In the genomic region with DNA sequence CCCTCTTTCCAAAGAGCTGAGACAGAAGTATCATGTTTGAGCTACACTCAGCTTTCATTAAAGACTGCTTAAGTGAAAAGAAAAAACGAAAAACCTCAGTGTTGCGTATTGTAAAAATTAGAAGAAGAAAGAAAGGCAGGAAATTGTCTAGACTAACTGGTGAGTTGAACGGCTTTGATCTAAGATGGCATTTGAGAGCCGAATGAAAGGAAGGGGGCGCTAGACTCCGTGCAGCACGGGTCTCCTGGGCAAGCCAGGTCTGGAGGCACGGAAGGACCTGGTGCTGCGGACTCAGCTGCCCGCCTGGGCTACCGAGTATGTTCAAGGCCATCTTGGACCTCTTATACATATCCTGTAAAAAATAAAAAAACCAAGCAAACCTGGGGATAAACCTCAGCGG, we compare ENCODE assay signal across 9 mouse cellular contexts. TPM values are rescaled to one million over a fixed set of nuclear protein-coding genes. Genes with fewer than 3 reads are reported as not detected.
DNase-seq lines count a peak whose midpoint lies in the region; TF ChIP-seq lines count a peak whose summit lies in the region.
"Had no signal": no experiment of that assay in that cellular context is flagged by ENCODE, and none has a peak within 500 bp of the region (broad histone marks: within the 10 kb centered on the region; RNA-seq: fewer than 3 reads in every experiment).

No protein-coding gene starts in this region.

- H3K36me3 ChIP-seq in ES-Bruce4 (ENCODE audit: control insufficient read depth, insufficient read depth, low read length, poor library complexity, severe bottlenecking), result no peaks in the 10 kb centered on the region
- H3K36me3 ChIP-seq: embryonic facial prominence, embryonic 13.5 days had no signal

- no peaks in the 10 kb centered on the region for H3K9me3 ChIP-seq in ES-Bruce4 (replicated peaks; ENCODE audit: control insufficient read depth, insufficient read depth, low read length, poor library complexity, severe bottlenecking)
- H3K9me3 ChIP-seq: embryonic facial prominence, embryonic 13.5 days had no signal

- peak; percentile 71 for TF ChIP-seq CTCF in ES-Bruce4 (IDR thresholded peaks at IDR 0.05; ENCODE audit: low read depth, low read length)
- peak; percentile 22; the same call in 1 of the 2 replicates for TF ChIP-seq CTCF in embryonic fibroblast, embryonic 13.5 days (IDR thresholded peaks at IDR 0.05; ENCODE audit: borderline replicate concordance, insufficient read depth, low read length)

- intact Hi-C loops in left cerebral cortex, postnatal 4 days (cut with DNase I), result no loop called here

- H3K4me1 ChIP-seq in ES-Bruce4 (ENCODE audit: control insufficient read depth, insufficient read depth, low read length), result no peaks in the 10 kb centered on the region
- no peaks in the 10 kb centered on the region for H3K4me1 ChIP-seq in embryonic fibroblast, embryonic 13.5 days (ENCODE audit: control insufficient read depth, insufficient read depth, low read length)
- H3K4me1 ChIP-seq: embryonic facial prominence, embryonic 13.5 days had no signal

- no peak for TF ChIP-seq EP300 in ES-Bruce4 (IDR thresholded peaks at IDR 0.05; ENCODE audit: insufficient read depth, low read depth, low read length)

- H3K9ac ChIP-seq in ES-Bruce4 (ENCODE audit: low read depth, poor library complexity, severe bottlenecking), result no peak overlapping the region
- H3K9ac ChIP-seq: embryonic facial prominence, embryonic 13.5 days had no signal

- no peak overlapping the region for H3K27ac ChIP-seq in ES-Bruce4 (ENCODE audit: insufficient read depth, low read length)
- H3K27ac ChIP-seq in embryonic fibroblast, embryonic 13.5 days (ENCODE audit: insufficient read depth, low read length), result no peak overlapping the region
- H3K27ac ChIP-seq: embryonic facial prominence, embryonic 13.5 days had no signal

- no peak for TF ChIP-seq POLR2A in ES-Bruce4 (IDR thresholded peaks at IDR 0.05; ENCODE audit: insufficient read depth, low read length)
- no peak for TF ChIP-seq POLR2A in embryonic fibroblast, embryonic 13.5 days (IDR thresholded peaks at IDR 0.05; ENCODE audit: low read depth, low read length)

- no peaks in the 10 kb centered on the region for H3K27me3 ChIP-seq in ES-Bruce4 (ENCODE audit: control insufficient read depth, insufficient read depth, low read length, poor library complexity, severe bottlenecking)
- H3K27me3 ChIP-seq: embryonic facial prominence, embryonic 13.5 days had no signal

- peak; percentile 12 for DNase-seq in embryo, embryonic 11 days
- DNase-seq in embryo, embryonic 9.5 days (ENCODE audit: extremely low spot score), result no peak
- peak; percentile 7 for DNase-seq in left cerebral cortex, postnatal 4 days
- DNase-seq in left cerebral cortex, adult 8-10 months (ENCODE audit: low spot score in 2 of 2), result no peak
- no peak for DNase-seq in urinary bladder, postnatal 14 days (ENCODE audit: low spot score)
- DNase-seq in right cerebral cortex, postnatal 36 days (ENCODE audit: low spot score in 2 of 2), result no peak

- peak overlapping the region; percentile 31; the same call in 1 of the 2 replicates for H3K4me3 ChIP-seq in ES-Bruce4 (ENCODE audit: low read depth, low read length)
- H3K4me3 ChIP-seq in embryonic fibroblast, embryonic 13.5 days (ENCODE audit: insufficient read depth, low read length), result no peak overlapping the region
- H3K4me3 ChIP-seq: embryonic facial prominence, embryonic 13.5 days had no signal

RNA-seq across cellular contexts. Expression of gene Wdr89, which starts 21.1 kb away (rescaled TPM):
- total RNA-seq in left cerebral cortex, postnatal 4 days (2021), result 1 to 10 TPM; 4.0 to 4.4 TPM
- 1 to 10 TPM; 2.6 to 4.1 (median 3.5) TPM for total RNA-seq in left cerebral cortex, adult 8-10 months (2022)
- polyA plus RNA-seq in ES-Bruce4 (2011; ENCODE audit: insufficient read depth, insufficient read length, low read depth, missing spikeins), result 73.7 and 75.8 TPM in 2 replicates
- polyA plus RNA-seq in embryonic fibroblast, embryonic 13.5 days (2011; ENCODE audit: insufficient read length, low read depth, missing spikeins), result 25.5 and 32.7 TPM in 2 replicates

RNA-seq across cellular contexts. Expression of gene Ppp2r5e, which starts 52.2 kb away (rescaled TPM):
- 10 to 100 TPM; 93.4 to 94.3 TPM for total RNA-seq in left cerebral cortex, postnatal 4 days (2021)
- 10 to 100 TPM; 69.1 to 74.0 (median 73.5) TPM for total RNA-seq in left cerebral cortex, adult 8-10 months (2022)
- polyA plus RNA-seq in ES-Bruce4 (2011; ENCODE audit: insufficient read depth, insufficient read length, low read depth, missing spikeins), result 51.0 and 52.6 TPM in 2 replicates
- 37.9 and 43.2 TPM in 2 replicates for polyA plus RNA-seq in embryonic fibroblast, embryonic 13.5 days (2011; ENCODE audit: insufficient read length, low read depth, missing spikeins)

Comparison
In these comparisons a context has a peak if more than half of its experiments do, and no peak if none do; other contexts are left out.
1. DNase-seq: peak in embryo, embryonic 11 days (single experiment) and left cerebral cortex, postnatal 4 days (single experiment); none in embryo, embryonic 9.5 days (single experiment), left cerebral cortex, adult 8-10 months (0 of 2), urinary bladder, postnatal 14 days (single experiment) and right cerebral cortex, postnatal 36 days (0 of 2).